Mouse (Mus musculus): ENCODE measurements around the gene Nr4a3.

Nr4a3 gene

GRCm38 (mm10) chr4:48108591-48108990, 63.6 kb downstream of the Nr4a3 start:
- no peak for DNase-seq (ENCODE audit: low read depth, low spot score)

GRCm38 (mm10) chr4:48110331-48110730, 65.4 kb downstream of the Nr4a3 start:
- DNase-seq (ENCODE audit: low read depth, low spot score) = no peak

GRCm38 (mm10) chr4:48116191-48116590, 71.2 kb downstream of the Nr4a3 start:
- no peak for DNase-seq (ENCODE audit: low read depth, low spot score)

DNA sequence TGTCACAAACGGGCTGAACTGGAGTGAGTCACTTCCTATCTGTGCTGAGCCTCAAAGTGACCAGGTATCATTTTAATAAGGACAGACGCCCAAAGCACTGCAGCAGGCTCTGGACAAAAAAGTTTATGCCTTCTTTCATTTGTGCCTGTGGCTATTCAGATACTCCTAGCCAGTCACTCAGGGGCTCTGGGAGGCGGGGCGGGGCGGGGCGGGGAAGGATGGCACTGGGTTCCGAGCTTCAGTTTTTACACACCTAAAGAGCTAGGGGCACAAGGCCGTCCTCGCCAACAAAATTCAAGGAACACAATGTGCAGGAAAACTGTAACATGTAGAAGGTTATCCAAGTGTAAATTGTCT, 79.4 kb downstream of the Nr4a3 start:
- DNase-seq (ENCODE audit: low read depth, low spot score) = no peak

DNA sequence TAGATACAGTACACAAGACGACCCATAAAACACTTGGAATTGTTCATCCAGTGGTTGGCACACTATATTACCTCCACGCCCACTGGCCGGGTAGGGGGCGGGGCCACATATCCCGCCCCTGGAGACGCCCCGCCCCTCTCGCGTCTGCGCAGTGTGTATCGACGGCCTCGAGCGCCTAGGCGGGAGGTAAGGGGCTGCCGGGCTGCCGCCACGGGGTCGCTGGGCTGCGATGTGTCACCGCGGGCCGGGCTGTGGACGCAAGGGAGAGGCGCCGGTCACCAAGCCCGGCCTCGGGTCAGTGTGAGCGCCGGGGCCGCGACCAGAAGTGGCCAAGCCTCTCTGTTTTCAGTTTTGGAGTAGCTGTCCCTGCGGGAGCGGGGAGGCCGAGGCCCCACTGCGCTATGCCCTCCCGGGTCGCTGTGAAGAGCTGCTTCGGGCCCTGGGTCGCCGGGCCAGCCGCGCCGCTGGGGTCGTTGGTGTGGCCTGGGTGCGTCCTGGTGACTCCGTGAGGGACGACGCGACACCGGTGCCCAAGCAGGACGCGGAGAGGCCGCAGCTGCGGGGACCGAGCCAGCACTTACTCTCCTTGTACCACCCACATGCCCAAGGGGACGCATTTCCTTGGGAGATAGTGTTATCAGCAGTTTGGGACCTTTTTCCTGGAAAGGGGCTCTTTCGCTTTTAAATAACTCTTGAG, 80.0 kb downstream of the Nr4a3 start, which contains the start of gene Stx17:
Gene Stx17 (plus strand): TSS at position 143 of the 697 bp plus-strand sequence.
- DNase-seq (ENCODE audit: low read depth, low spot score) = peak; percentile 60

DNA sequence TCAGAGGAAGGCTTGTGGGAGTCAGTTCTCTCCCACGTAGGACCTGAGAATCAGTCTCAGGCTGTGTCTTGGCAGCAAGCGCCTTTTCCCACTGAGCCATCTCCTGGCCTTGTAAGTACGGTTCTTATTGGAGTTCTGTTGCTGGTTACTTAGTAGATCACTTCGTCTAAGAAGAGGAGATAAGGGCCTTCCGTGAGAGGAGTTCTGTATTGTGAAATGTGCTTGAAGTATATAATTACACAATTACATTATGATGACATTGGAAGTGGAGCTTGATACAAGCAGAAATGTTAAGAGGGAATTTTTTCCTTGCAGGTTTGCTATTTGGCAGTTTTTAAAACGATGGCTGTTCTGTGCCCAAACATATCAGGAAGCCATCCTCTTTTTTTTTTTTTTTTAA, 85.4 kb downstream of the Nr4a3 start:
- no peak for DNase-seq (ENCODE audit: low read depth, low spot score)

- no peak for DNase-seq (ENCODE audit: low read depth, low spot score)
These were observed 86.7 kb downstream of the Nr4a3 start for GRCm38 (mm10) chr4:48131606-48132005.

DNA sequence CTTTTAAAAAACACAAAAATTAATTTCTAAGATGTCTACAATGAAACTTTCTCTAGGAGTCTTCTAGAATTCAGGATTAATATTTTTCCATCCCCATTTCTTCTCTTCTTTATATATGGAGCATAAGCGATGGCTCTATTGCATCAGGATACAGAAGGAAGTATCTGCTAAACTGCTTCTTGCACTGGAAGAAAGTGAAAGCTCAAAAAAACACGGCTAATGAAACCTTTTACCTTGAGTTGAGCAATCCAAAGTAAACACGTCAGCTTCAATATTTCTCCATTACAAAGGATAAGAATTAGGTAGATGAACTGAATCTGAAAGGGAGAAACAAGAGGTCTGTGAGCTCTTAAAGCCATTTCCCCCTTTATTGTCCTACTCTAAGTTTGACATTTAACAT, 87.8 kb downstream of the Nr4a3 start:
- no peak for DNase-seq (ENCODE audit: low read depth, low spot score)

Data from retina, postnatal 7 days (tissue).